Mouse (Mus musculus): ENCODE measurements around the gene Rassf3.

- TF ChIP-seq ZNF384 (IDR thresholded peaks at IDR 0.05; ENCODE audit: low read depth, low read length): no peak
- TF ChIP-seq CHD2 (IDR thresholded peaks at IDR 0.05; ENCODE audit: low read depth, low read length): no peak
- no peak for TF ChIP-seq ZC3H11A (IDR thresholded peaks at IDR 0.05; ENCODE audit: borderline replicate concordance, low read depth, low read length)
- no peak for TF ChIP-seq MAFK (IDR thresholded peaks at IDR 0.05; ENCODE audit: insufficient read depth, low read depth, low read length)
Observed at GRCm38 (mm10) chr10:121475672-121476146, 438 bp downstream of the Rassf3 start.
